Mouse (Mus musculus) megakaryocyte, adult 5-6 weeks (primary cell): ENCODE measurements around the gene Kdm5a. TPM values are rescaled to one million over a fixed set of nuclear protein-coding genes. Genes with fewer than 3 reads are reported as not detected.

Source experiments
- ATAC-seq: 2 replicates; pipeline ENCODE4 v1.8.0; 2016; ENCODE audit warnings: mild to moderate bottlenecking, inconsistent platforms; ENCODE audit not compliant: poor library complexity, severe bottlenecking
- total RNA-seq, 2 experiments: library from RNA; stranded (forward) in 1 of 2; stranded (reverse) in 1 of 2; fragments of 153-499, 151-499 nt in 1 of 2; fragments of 221-1000, 200-1000 nt in 1 of 2; gene quantifications; 2 replicates each; pipeline versions ENCODE4 v1.2.3 to v1.2.4; 2015 to 2017

Gene Kdm5a
- total RNA-seq, 2 experiments from 2014 or later, result 26.6 to 98.9 TPM

DNA sequence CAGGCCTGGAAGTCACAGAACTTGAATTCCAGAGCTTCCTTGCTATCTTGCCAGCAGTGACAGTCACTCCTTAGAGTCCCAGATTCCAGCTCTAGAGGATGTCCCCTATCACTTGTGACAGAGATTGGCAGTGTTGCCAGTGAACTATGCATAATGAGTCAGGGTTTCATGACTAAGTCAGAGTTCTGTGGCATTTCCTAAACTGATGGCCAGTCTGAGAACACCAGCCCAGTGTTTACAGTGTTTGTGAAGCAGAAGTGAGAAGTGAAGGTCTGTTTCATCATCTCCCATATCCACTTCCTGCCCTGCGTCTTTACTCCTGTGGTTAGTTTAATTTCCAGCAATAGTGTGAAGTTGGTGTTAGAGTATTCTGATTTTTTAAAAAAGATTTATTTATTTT is 106.7 kb downstream of the Kdm5a start:
- ATAC-seq, result peak; percentile 48

DNA sequence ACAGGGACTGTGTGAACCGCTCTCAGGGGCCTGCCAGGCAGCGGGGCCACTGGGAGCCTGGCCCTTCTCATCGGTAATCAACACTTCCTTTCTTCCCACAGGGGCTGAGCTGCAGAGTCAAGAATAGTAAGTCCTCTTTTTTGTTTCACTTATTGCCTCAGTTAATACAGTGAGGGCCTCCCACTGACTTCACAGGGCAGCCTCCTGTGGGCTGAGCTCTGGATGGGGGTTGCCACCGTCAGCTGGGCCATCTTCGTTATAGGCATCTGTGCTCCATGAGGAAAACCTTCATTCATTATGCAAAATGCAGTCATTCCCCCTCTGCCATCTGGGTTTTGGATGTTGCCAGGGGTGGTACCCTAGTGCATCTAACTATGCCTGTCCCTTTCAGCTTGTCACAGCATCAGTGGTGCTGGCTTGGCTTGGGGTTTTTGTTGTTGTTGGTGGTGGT is 108.1 kb downstream of the Kdm5a start:
- peak; percentile 22 for ATAC-seq

GRCm38 (mm10) chr6:120472455-120473140 is 108.7 kb downstream of the Kdm5a start:
- ATAC-seq, result no peak

DNA sequence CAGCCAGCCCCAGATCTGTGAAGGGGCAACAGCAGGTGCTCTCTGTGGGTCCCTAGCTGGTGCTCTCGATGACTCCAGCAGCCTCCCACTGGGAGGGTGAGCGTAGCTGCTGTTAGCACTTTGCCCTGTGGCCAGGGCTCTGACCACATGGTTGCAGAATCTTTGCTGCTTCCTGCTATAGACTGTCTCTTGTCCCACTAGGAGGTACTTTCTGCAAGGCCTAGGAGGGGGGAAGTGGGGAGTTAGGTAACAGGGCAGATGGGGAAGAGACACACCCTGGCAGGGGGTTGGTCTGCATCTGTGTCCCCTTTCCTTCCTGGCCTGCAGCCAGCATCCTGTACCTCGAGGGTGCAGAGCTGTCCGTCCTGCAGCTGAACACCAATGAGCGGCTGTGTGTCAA is 109.5 kb downstream of the Kdm5a start:
- ATAC-seq, result peak; percentile 80

GRCm38 (mm10) chr6:120475288-120475687 is 111.4 kb downstream of the Kdm5a start:
- no peak for ATAC-seq

DNA sequence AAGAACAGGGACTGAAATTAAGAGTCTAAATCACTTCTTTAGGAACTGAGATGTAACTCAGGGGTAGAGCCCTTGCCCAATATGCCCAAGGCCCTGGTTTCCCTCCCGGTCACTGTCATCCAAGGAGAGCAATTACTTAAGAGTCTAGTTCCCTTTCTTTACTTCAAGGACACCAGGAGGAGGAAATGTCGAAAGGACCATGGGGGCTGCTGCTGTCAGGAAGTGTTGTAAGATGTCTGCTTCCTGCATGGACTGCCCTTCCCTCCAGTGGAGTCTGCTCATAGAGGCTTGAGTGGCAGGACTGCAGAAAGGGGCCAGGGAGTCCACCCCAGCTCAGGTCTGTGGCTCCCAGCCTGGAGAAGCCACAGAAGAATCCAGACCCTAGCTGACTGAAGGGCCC is 115.4 kb downstream of the Kdm5a start:
- ATAC-seq, result peak; percentile 81

GRCm38 (mm10) chr6:120480361-120480760 is 116.4 kb downstream of the Kdm5a start:
- no peak for ATAC-seq

GRCm38 (mm10) chr6:120481538-120481937 is 117.6 kb downstream of the Kdm5a start:
- ATAC-seq, result no peak

GRCm38 (mm10) chr6:120482021-120482420 is 118.1 kb downstream of the Kdm5a start:
- ATAC-seq, result no peak

- no peak for ATAC-seq
These were observed 118.8 kb downstream of the Kdm5a start for GRCm38 (mm10) chr6:120482756-120483155.

DNA sequence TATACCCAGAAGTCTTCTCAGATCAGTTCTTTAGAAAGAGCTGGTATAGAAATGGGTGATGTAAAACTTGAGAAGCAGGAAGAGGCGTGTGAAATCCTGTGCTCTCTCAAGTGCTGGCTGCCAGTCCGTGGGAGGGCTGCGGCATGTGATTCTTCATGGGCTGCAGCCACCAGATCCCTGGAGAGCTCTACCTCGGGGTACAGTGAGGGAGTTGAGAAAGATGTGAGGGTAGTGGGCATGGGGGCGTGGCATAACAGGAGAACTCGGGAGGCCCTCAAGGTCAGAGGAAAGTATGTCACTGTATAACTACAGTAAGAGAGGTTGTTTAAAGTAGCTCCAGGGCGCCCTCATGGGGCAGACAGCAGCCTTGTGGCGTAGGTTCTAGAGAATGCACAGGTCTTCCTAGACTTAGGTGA is 119.3 kb downstream of the Kdm5a start:
- ATAC-seq, result peak; percentile 28

GRCm38 (mm10) chr6:120485038-120485437 is 121.1 kb downstream of the Kdm5a start:
- ATAC-seq, result no peak

DNA sequence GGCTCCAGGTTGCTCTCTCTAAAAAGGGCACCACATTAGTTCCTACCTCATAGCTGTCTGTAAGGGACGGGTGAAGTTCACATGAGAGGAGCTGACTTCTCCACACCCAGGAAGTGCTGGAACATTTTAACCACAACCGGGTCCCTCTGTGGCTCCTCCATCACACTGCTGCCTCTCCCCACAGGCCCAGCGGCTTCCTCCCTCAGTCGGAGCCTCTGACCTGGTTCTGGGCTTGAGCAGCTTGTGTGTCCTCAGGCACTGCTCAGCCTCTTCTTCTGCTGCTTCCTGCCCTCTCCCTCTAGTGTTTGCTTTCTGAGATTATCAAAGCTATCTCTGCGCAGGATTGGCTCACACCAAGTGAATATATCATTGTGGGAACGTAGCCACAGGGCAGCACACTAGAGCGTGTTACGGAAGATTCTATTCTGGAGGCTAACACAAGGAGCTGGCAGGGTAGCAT is 122.2 kb downstream of the Kdm5a start:
- peak; percentile 39 for ATAC-seq

DNA sequence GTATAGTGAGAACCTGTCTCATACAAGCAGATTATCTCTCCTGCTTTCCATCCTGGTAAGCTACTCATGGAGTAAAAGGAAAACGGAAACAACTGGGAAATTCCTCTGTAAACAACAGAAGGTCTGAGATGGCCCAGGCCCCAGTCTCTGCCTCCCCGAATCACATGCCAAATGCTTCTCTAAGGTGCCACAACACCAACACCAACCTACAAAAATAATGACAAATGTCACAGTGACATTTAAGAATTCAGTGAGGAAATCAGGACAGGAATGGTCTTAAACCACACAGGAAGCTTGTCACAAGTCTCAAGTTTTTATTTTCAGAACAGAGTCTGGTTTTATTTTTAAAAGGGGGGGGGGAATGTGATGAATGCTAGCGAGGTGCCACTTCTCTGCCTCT is 124.7 kb downstream of the Kdm5a start:
- no peak for ATAC-seq

DNA sequence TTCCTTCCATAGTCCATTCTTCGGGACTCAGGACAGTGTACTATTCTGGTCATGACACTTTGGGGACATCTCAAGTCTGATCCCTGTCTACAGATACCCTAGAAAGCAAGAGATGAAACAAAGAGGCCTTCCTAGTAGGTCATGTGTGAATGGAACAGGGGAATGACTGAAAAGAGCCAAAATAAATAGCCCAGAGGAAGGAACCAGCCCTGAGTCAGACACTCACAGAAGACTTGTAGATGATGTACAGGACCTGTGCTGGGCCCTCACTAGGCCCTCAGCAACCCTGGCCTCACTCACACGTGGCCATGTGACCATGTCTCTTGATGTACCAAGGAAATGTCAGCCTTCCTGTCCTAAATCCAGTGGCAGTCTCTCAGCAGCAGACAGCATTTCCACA is 125.5 kb downstream of the Kdm5a start:
- ATAC-seq, result no peak

DNA sequence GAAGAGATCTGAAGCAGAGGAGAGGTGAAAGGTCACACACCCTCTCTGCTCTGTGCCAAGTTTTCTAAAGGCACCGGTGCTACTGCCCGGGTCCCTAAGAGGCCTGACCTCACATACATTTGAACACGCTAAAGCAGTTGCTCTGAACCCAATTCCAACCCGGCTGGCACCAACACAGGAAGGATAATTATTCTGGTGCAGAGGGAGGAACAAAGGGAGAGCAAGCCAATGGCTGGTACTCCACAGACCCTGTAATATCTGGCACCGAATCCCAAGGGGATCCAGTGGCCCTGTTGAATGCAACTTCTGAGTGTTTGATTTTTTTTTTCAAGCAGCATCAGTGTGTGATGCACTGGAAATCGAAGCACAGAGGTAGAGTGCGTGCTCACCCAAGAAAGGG is 127.1 kb downstream of the Kdm5a start:
- no peak for ATAC-seq

DNA sequence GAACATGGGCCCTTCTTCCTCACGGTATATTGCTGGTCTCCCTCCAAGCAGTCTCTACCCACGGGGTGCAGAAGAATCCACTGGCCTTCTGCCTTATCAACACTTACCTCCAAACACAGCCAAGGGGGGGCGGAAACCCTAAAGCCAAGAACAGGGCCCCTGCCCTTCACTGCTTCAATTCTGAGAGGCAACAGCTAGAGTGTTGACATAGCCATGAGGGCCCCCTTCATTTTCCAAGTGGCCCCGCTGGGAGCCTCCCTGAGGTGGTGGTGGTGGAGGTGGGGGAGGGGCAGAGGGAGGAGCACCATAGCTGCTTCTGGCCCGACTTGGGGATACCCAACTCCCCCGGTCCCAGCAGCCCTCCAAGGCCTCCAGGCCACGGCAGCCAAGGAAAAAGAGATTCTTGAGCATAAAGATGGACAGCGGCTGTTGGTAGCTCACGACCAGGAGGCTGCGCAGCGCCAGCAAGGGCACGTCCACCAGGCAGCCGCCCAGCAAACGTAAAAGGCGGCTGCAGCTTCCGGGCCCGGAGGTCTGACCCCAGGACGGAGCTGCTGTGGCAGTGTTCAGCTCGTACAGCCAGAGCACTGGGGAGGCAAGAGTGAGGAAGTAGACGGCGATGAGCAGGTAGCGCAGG is 128.1 kb downstream of the Kdm5a start:
- peak; percentile 25; the same call in 1 of the 2 replicates for ATAC-seq

GRCm38 (mm10) chr6:120492499-120493373 is 128.8 kb downstream of the Kdm5a start:
- no peak; the same call in none of the 2 replicates for ATAC-seq

GRCm38 (mm10) chr6:120493374-120494181 is 129.7 kb downstream of the Kdm5a start, which contains the start of gene Tmem121b:
Gene Tmem121b (minus strand): TSS chr6:120493807.
- 0 out of 2 replicates have a peak, but pooled peaks have one; percentile 9 for ATAC-seq
